ENCODE assay signal across 23 mouse cellular contexts in the genomic region with DNA sequence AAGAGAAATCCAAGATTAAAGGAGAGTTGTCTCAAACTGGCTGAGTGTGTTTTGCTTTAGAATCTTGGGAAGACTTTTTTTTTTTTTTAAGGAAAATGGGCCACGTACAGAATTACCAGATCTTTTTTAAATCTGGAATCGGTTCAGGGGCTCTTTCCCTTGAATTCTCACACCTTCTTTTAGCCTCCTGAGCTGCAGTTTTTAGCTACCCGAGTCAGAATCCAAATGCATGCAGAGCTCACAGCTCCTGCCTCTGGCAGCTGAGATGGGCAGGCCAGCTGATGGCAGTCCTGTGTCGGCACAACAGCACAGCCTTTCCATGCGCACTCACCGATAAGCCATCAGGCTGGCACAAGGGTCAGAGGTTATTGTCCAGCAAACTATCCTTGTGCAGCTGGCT.
DNase-seq lines count a peak whose midpoint lies in the region; ATAC-seq lines count a peak whose summit lies in the region.
"Had no signal": no experiment of that assay in that cellular context is flagged by ENCODE, and none has a peak within 500 bp of the region (broad histone marks: within the 10 kb centered on the region; RNA-seq: fewer than 3 reads in every experiment).

No protein-coding gene starts in this region.

- H3K27me3 ChIP-seq in midbrain, embryonic 14.5 days (ENCODE audit: control insufficient read depth, insufficient read depth, low read length) = no peaks in the 10 kb centered on the region
- H3K27me3 ChIP-seq in midbrain, embryonic 11.5 days (ENCODE audit: control insufficient read depth, insufficient read depth, low read length) = no peaks in the 10 kb centered on the region
- H3K27me3 ChIP-seq: kidney, embryonic 15.5 days; limb, embryonic 13.5 days; liver, embryonic 13.5 days had no signal

- H3K4me2 ChIP-seq in midbrain, embryonic 14.5 days (ENCODE audit: low read length) = no peak overlapping the region
- no peak overlapping the region for H3K4me2 ChIP-seq in midbrain, embryonic 11.5 days
- H3K4me2 ChIP-seq: heart, embryonic 11.5 days; kidney, embryonic 15.5 days; limb, embryonic 13.5 days; liver, embryonic 13.5 days had no signal

- no peak overlapping the region for H3K4me3 ChIP-seq in midbrain, embryonic 14.5 days (replicated peaks; ENCODE audit: low read depth, low read length)
- H3K4me3 ChIP-seq in midbrain, embryonic 11.5 days (ENCODE audit: low read depth, low read length) = no peak overlapping the region
- H3K4me3 ChIP-seq: kidney, embryonic 15.5 days; limb, embryonic 13.5 days; liver, embryonic 13.5 days had no signal

- 64% methylated on average over 6 of the region's 6 CpGs for WGBS in midbrain, embryonic 14.5 days
- 67% methylated on average over 6 of the region's 6 CpGs for WGBS in midbrain, embryonic 11.5 days

- H3K27ac ChIP-seq in midbrain, embryonic 14.5 days (replicated peaks; ENCODE audit: low read depth, low read length) = 0 out of 2 replicates have a peak overlapping the region, but pooled peaks have one; percentile 22
- no peak overlapping the region for H3K27ac ChIP-seq in midbrain, embryonic 11.5 days (ENCODE audit: low read depth, low read length)
- H3K27ac ChIP-seq: kidney, embryonic 15.5 days; limb, embryonic 13.5 days; liver, embryonic 13.5 days; stomach, postnatal 0 days had no signal

- peaks cover 9% of the 10 kb centered on the region for H3K36me3 ChIP-seq in midbrain, embryonic 14.5 days (ENCODE audit: control insufficient read depth, insufficient read depth, low read length)
- H3K36me3 ChIP-seq in midbrain, embryonic 11.5 days (ENCODE audit: control insufficient read depth, insufficient read depth, low read length) = no peaks in the 10 kb centered on the region
- H3K36me3 ChIP-seq: liver, embryonic 13.5 days had no signal

- intact Hi-C loops in left cerebral cortex, postnatal 25 days (cut with DNase I) = loop anchor here (5.0 kb wide), 1 partner anchor 92 kb away; no protein-coding TSS in a partner anchor

- no peak for ATAC-seq in midbrain, embryonic 14.5 days (ENCODE audit: low FRiP score, low TSS enrichment)
- ATAC-seq in midbrain, embryonic 11.5 days (ENCODE audit: low FRiP score) = no peak
- ATAC-seq: activated CD4-positive, CD25-positive, alpha-beta regulatory T cell, adult 4 months had no signal

- DNase-seq in embryo, embryonic 10.5 days (ENCODE audit: low spot score) = peak; percentile 15
- DNase-seq in embryo, embryonic 9.5 days (ENCODE audit: extremely low spot score) = no peak
- DNase-seq in frontal cortex, adult 2 months (ENCODE audit: extremely low spot score in 1 of 2, low spot score in 1 of 2) = peak; percentile 52 to 78
- no peak for DNase-seq in frontal cortex, postnatal 14 days (ENCODE audit: low spot score in 2 of 2)
- DNase-seq in midbrain, embryonic 14.5 days = no peak
- no peak for DNase-seq in midbrain, embryonic 11.5 days (ENCODE audit: low spot score, missing footprints)
- DNase-seq in left cerebral cortex, postnatal 25 days (ENCODE audit: low spot score in 2 of 2) = peak; percentile 35 to 90
- no peak for DNase-seq in cerebellum, adult 11 months
- DNase-seq: adrenal gland, postnatal 10 days; cerebellum, adult 9-10 months; gastrocnemius, postnatal 10 days; heart, adult 11 months; heart, postnatal 10 days; kidney, adult 11 months; kidney, postnatal 36 days; liver, embryonic 13.5 days; lung, adult 2 months; lung, postnatal 14 days had no signal

- H3K9me3 ChIP-seq in midbrain, embryonic 14.5 days (ENCODE audit: control insufficient read depth, low read length) = no peaks in the 10 kb centered on the region
- no peaks in the 10 kb centered on the region for H3K9me3 ChIP-seq in midbrain, embryonic 11.5 days (ENCODE audit: control insufficient read depth, low read length)
- H3K9me3 ChIP-seq: kidney, embryonic 15.5 days; limb, embryonic 13.5 days; liver, embryonic 13.5 days had no signal

- peaks cover 25% of the 10 kb centered on the region for H3K4me1 ChIP-seq in midbrain, embryonic 14.5 days (ENCODE audit: control insufficient read depth, insufficient read depth, low read length)
- H3K4me1 ChIP-seq in midbrain, embryonic 11.5 days (ENCODE audit: control insufficient read depth, insufficient read depth, low read length) = peaks cover 7% of the 10 kb centered on the region
- H3K4me1 ChIP-seq: kidney, embryonic 15.5 days; limb, embryonic 13.5 days; liver, embryonic 13.5 days had no signal

- H3K9ac ChIP-seq in midbrain, embryonic 14.5 days (replicated peaks; ENCODE audit: low read length) = no peak overlapping the region
- no peak overlapping the region for H3K9ac ChIP-seq in midbrain, embryonic 11.5 days (ENCODE audit: low read length)
- H3K9ac ChIP-seq: kidney, embryonic 15.5 days; limb, embryonic 13.5 days; liver, embryonic 13.5 days had no signal

Comparison
In these comparisons a context has a peak if more than half of its experiments do, and no peak if none do; other contexts are left out.
1. DNase-seq: peak in embryo, embryonic 10.5 days (single experiment), frontal cortex, adult 2 months (2 of 2) and left cerebral cortex, postnatal 25 days (2 of 2); none in embryo, embryonic 9.5 days (single experiment), frontal cortex, postnatal 14 days (0 of 2), midbrain, embryonic 14.5 days (single experiment), midbrain, embryonic 11.5 days (single experiment) and cerebellum, adult 11 months (single experiment).